Mouse (Mus musculus) embryonic stem cell, embryonic (primary cell): ENCODE data around the gene Dach2.

Source experiments
- CTCF ChIA-PET, 4 experiments: fragments of 300-600 bp in 2 of 4; fragments of 350-600 bp in 2 of 4; sonication (Branson Sonifier 250); formaldehyde crosslinking; loops; one replicate each; lab custom pipeline; 2022; ENCODE audit warnings: inconsistent platforms in 2 of 4; lab: Charles Lee
- POLR2A ChIA-PET, 4 experiments: fragments of 300-600 bp in 2 of 4; fragments of 350-600 bp in 2 of 4; sonication (Branson Sonifier 250); formaldehyde crosslinking; loops; one replicate each; lab custom pipeline; 2022; ENCODE audit warnings: antibody characterized with exemption in 4 of 4, inconsistent platforms in 1 of 4; lab: Charles Lee

The Dach2 gene

GRCm38 (mm10) chrX:113833062-113833461 lies 535.8 kb downstream of the Dach2 start:
- CTCF ChIA-PET, result no interaction called here
- POLR2A ChIA-PET, result no interaction called here

- CTCF ChIA-PET, result no interaction called here
Measured at GRCm38 (mm10) chrX:113867835-113868495, 570.7 kb downstream of the Dach2 start.

More at GRCm38 (mm10) chrX:113867835-113868495, 570.7 kb downstream of the Dach2 start:
- POLR2A ChIA-PET, result no interaction called here
